Mouse (Mus musculus) gastrocnemius, adult 2 months (tissue): ENCODE measurements around the gene Cntfr. TPM values are rescaled to one million over a fixed set of nuclear protein-coding genes. Genes with fewer than 3 reads are reported as not detected.
A peak's percentile ranks its signal among the peaks of the same experiment; 100 is the strongest.
"Not testable (repeated sequence)": the region's sequence is repeated elsewhere in the genome, so short reads cannot be mapped to it uniquely, and the experiment has no call there.

Experiments used
- DNase-seq: peaks from one replicate; pipeline ENCODE4 v3.0.0; 2022
- H3K27ac ChIP-seq: fragments of 200-600 bp; 2 replicates; pipeline ENCODE4 v1.8.1; 2022; ENCODE audit warnings: mild to moderate bottlenecking
- H3K4me3 ChIP-seq: fragments of 200-600 bp; 2 replicates; pipeline ENCODE4 v1.8.1; 2022; ENCODE audit warnings: mild to moderate bottlenecking, moderate library complexity
- CTCF ChIP-seq: fragments of 200-600 bp; IDR thresholded peaks from 2 replicates; pipeline ENCODE4 v1.8.1; 2022; ENCODE audit warnings: antibody characterized with exemption, mild to moderate bottlenecking, moderate library complexity
- intact Hi-C: fragments of 180-260 bp; cut with DNase I; formaldehyde crosslinking; loops from one replicate; pipeline ENCODE4 v1.15.1; 2025
- total RNA-seq, 2 experiments: library from RNA; stranded (reverse); gene quantifications; 2 replicates each; pipeline ENCODE4 v1.2.3; 2021

The Cntfr gene
- total RNA-seq, 2 experiments from 2014 or later = 27.3 to 55.3 TPM

- intact Hi-C loops = loop anchor here (5.0 kb wide), 1 partner anchor 182 kb away; no protein-coding TSS in a partner anchor
- Histone ChIP-seq H3K4me3 (no peak overlapping the region), H3K27ac (no peak overlapping the region)
- no peak for TF ChIP-seq CTCF
- DNase-seq = no peak
These were observed 7.8 kb upstream of the Cntfr start for GRCm38 (mm10) chr4:41704651-41705050.

GRCm38 (mm10) chr4:41702226-41702625 lies 5.3 kb upstream of the Cntfr start:
- DNase-seq, H3K27ac ChIP-seq, intact Hi-C loops, H3K4me3 ChIP-seq: not testable (repeated sequence)

- H3K4me3 ChIP-seq, intact Hi-C loops: not testable (repeated sequence)
- peak; percentile 74 for DNase-seq
These were observed 3.3 kb upstream of the Cntfr start for GRCm38 (mm10) chr4:41700224-41700623.

GRCm38 (mm10) chr4:41699783-41700182 lies 2.9 kb upstream of the Cntfr start, which contains the start of gene Il11ra1:
Gene Il11ra1, plus strand, starts transcription at chr4:41699989.
- peak within 1 kb of the TSS; percentile 84 for H3K27ac ChIP-seq
- H3K4me3 ChIP-seq, intact Hi-C loops: not testable (repeated sequence)
- DNase-seq = peak; percentile 58

More at GRCm38 (mm10) chr4:41700224-41700623, 3.3 kb upstream of the Cntfr start:
- H3K27ac ChIP-seq = not testable (repeated sequence)

- peak; percentile 92 for DNase-seq
- intact Hi-C loops, H3K4me3 ChIP-seq: not testable (repeated sequence)
- H3K27ac ChIP-seq = peak overlapping the region; percentile 73
These were observed 1.6 kb upstream of the Cntfr start for GRCm38 (mm10) chr4:41698421-41699016.

GRCm38 (mm10) chr4:41696452-41696851 lies 437 bp downstream of the Cntfr start:
- H3K27ac ChIP-seq, intact Hi-C loops, DNase-seq: not testable (repeated sequence)
- peak overlapping the region; percentile 41 for H3K4me3 ChIP-seq

GRCm38 (mm10) chr4:41695800-41696199 lies 1.1 kb downstream of the Cntfr start:
- peak overlapping the region; percentile 59 for H3K4me3 ChIP-seq

GRCm38 (mm10) chr4:41693511-41693910 lies 3.4 kb downstream of the Cntfr start:
- peak overlapping the region; percentile 13; the same call in 1 of the 2 replicates for H3K4me3 ChIP-seq
- intact Hi-C loops = not testable (repeated sequence)

More at GRCm38 (mm10) chr4:41695800-41696199, 1.1 kb downstream of the Cntfr start:
- DNase-seq, intact Hi-C loops: not testable (repeated sequence)
- H3K27ac ChIP-seq = peak overlapping the region; percentile 51; the same call in 1 of the 2 replicates

GRCm38 (mm10) chr4:41690014-41690413 lies 6.9 kb downstream of the Cntfr start:
- H3K27ac ChIP-seq, intact Hi-C loops, H3K4me3 ChIP-seq, DNase-seq: not testable (repeated sequence)

More at GRCm38 (mm10) chr4:41693511-41693910, 3.4 kb downstream of the Cntfr start:
- not testable (repeated sequence) for DNase-seq, H3K27ac ChIP-seq

- DNase-seq, H3K27ac ChIP-seq, H3K4me3 ChIP-seq, intact Hi-C loops: not testable (repeated sequence)
These were observed 8.3 kb downstream of the Cntfr start for GRCm38 (mm10) chr4:41688562-41688961.

GRCm38 (mm10) chr4:41685882-41686492 lies 10.9 kb downstream of the Cntfr start:
- DNase-seq, intact Hi-C loops, H3K27ac ChIP-seq, H3K4me3 ChIP-seq: not testable (repeated sequence)

GRCm38 (mm10) chr4:41684931-41685453 lies 11.9 kb downstream of the Cntfr start:
- H3K27ac ChIP-seq, DNase-seq, intact Hi-C loops, H3K4me3 ChIP-seq: not testable (repeated sequence)

- H3K27ac ChIP-seq, intact Hi-C loops, DNase-seq, H3K4me3 ChIP-seq: not testable (repeated sequence)
These were observed 12.6 kb downstream of the Cntfr start for GRCm38 (mm10) chr4:41684131-41684930.

GRCm38 (mm10) chr4:41683303-41683702 lies 13.6 kb downstream of the Cntfr start:
- H3K4me3 ChIP-seq, intact Hi-C loops: not testable (repeated sequence)

More at GRCm38 (mm10) chr4:41683303-41683702, 13.6 kb downstream of the Cntfr start:
- H3K27ac ChIP-seq, DNase-seq: not testable (repeated sequence)
